Mouse (Mus musculus) heart, adult 18-20 months (tissue): ENCODE measurements around the gene Nckap5l. TPM values are rescaled to one million over a fixed set of nuclear protein-coding genes. Genes with fewer than 3 reads are reported as not detected.
"Not testable (repeated sequence)": the region's sequence is repeated elsewhere in the genome, so short reads cannot be mapped to it uniquely, and the experiment has no call there.

Experiments used
- DNase-seq, 2 experiments: peaks; one replicate each; pipeline ENCODE4 v3.0.0; 2021 to 2022; ENCODE audit warnings: mixed read lengths in 1 of 2
- total RNA-seq, 2 experiments: library from RNA; stranded (reverse); gene quantifications; 2 replicates each; pipeline ENCODE4 v1.2.3; 2021

Gene Nckap5l
- total RNA-seq, 2 experiments from 2014 or later = 2.5 to 3.8 TPM

GRCm38 (mm10) chr15:99469736-99470135 is 12.2 kb upstream of the Nckap5l start:
- DNase-seq = peak in 1 of 2 experiments; percentile 20

GRCm38 (mm10) chr15:99469067-99469466 is 11.5 kb upstream of the Nckap5l start:
- peak; percentile 79 to 85 for DNase-seq

GRCm38 (mm10) chr15:99463194-99463593 is 5.6 kb upstream of the Nckap5l start:
- DNase-seq = no peak

- DNase-seq = peak; percentile 81 to 84
Measured at GRCm38 (mm10) chr15:99456963-99457605, 464 bp downstream of the Nckap5l start.

GRCm38 (mm10) chr15:99456338-99456962 is 1.1 kb downstream of the Nckap5l start:
- peak; percentile 27 to 42 for DNase-seq

- DNase-seq = no peak
Measured at GRCm38 (mm10) chr15:99455415-99455814, 2.1 kb downstream of the Nckap5l start.

- no peak for DNase-seq
Measured at GRCm38 (mm10) chr15:99454585-99455279, 2.8 kb downstream of the Nckap5l start.

- no peak for DNase-seq
Measured at GRCm38 (mm10) chr15:99453153-99453900, 4.2 kb downstream of the Nckap5l start.

- peak in 1 of 2 experiments; percentile 46 for DNase-seq
Measured at GRCm38 (mm10) chr15:99449751-99450280, 7.7 kb downstream of the Nckap5l start.

- peak; percentile 70 to 74 for DNase-seq
Measured at GRCm38 (mm10) chr15:99449131-99449750, 8.3 kb downstream of the Nckap5l start.

- not testable (repeated sequence) for DNase-seq
Measured at GRCm38 (mm10) chr15:99446136-99446535, 11.4 kb downstream of the Nckap5l start.

GRCm38 (mm10) chr15:99445567-99445966 is 12.0 kb downstream of the Nckap5l start:
- no peak for DNase-seq

GRCm38 (mm10) chr15:99442358-99442757 is 15.2 kb downstream of the Nckap5l start:
- no peak for DNase-seq

- peak in 1 of 2 experiments; percentile 27 for DNase-seq
Measured at GRCm38 (mm10) chr15:99440816-99441457, 16.6 kb downstream of the Nckap5l start.

GRCm38 (mm10) chr15:99440112-99440815 is 17.3 kb downstream of the Nckap5l start:
- DNase-seq = peak in 1 of 2 experiments; percentile 42

GRCm38 (mm10) chr15:99438966-99439698 is 18.4 kb downstream of the Nckap5l start:
- DNase-seq = peak in 1 of 2 experiments; percentile 33

GRCm38 (mm10) chr15:99433913-99434312 is 23.6 kb downstream of the Nckap5l start:
- no peak for DNase-seq

- DNase-seq = no peak
Measured at GRCm38 (mm10) chr15:99433081-99433718, 24.3 kb downstream of the Nckap5l start.

GRCm38 (mm10) chr15:99431967-99432366 is 25.6 kb downstream of the Nckap5l start:
- DNase-seq = peak in 1 of 2 experiments; percentile 51
